Comparison of ENCODE assay signal across 8 mouse cellular contexts in the genomic region with DNA sequence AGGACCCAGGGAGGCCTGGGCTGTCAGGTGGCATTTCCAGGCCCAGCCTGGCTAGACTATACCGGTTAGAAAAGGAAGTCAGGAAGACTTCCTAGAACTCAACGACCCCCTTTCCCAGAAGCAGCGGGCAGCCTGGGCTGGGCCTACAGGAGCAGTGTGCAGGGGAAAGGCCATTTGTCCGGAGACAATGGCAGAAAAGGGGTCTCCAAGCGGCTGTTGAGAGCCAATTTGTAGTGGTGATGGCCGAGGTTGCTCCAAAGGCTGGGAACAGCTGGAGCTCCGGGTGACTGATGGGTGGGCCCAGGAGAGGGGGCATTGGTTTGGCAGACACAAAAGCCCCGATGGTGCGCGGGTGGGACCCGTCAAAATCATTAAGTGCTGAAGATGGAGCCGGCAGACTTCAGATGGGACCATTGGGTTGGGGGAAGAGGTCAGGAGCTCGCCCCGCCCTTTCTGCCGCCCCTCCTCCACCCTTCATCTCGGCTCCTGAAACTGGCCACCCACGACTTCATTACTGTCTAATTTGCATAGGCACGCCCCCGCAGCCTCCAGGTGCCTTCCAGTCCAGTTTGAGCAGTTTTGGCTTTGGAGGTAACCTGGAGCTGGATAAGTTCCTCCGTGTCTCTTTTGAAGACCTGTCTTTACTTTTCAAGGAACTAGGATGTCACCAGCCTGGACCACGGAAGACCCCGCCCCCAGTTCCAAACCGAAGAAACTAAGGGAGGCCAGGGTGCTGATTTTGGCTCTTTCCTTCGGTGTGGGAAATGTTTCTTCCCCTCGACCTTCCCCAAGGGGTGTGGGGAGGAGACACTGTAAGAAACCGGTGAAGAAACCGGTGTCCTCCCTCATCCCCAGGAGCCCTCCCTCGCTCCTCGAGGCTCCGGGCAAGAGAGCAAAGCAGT. TPM values are rescaled to one million over a fixed set of nuclear protein-coding genes. Genes with fewer than 3 reads are reported as not detected.
A peak's percentile ranks its signal among the peaks of the same experiment; 100 is the strongest.
DNase-seq lines count a peak whose midpoint lies in the region; ATAC-seq lines count a peak whose summit lies in the region.

No protein-coding gene starts in this region.

- no peaks in the 10 kb centered on the region for H3K36me3 ChIP-seq in heart, embryonic 13.5 days
- H3K36me3 ChIP-seq in embryonic facial prominence, embryonic 12.5 days = no peaks in the 10 kb centered on the region
- H3K36me3 ChIP-seq in kidney, embryonic 14.5 days (ENCODE audit: control insufficient read depth, insufficient read depth, low read length) = no peaks in the 10 kb centered on the region

- H3K4me1 ChIP-seq in heart, embryonic 13.5 days = peaks cover 17% of the 10 kb centered on the region
- peaks cover 32% of the 10 kb centered on the region for H3K4me1 ChIP-seq in embryonic facial prominence, embryonic 12.5 days
- peaks cover 27% of the 10 kb centered on the region for H3K4me1 ChIP-seq in kidney, embryonic 14.5 days (ENCODE audit: control insufficient read depth, insufficient read depth, low read length)

- peak overlapping the region; percentile 83 for H3K4me2 ChIP-seq in heart, embryonic 13.5 days
- H3K4me2 ChIP-seq in embryonic facial prominence, embryonic 12.5 days (replicated peaks) = peak overlapping the region; percentile 85
- H3K4me2 ChIP-seq in kidney, embryonic 14.5 days (replicated peaks; ENCODE audit: low read depth, low read length) = peak overlapping the region; percentile 84

- H3K27me3 ChIP-seq in heart, embryonic 13.5 days (replicated peaks) = peaks cover 86% of the 10 kb centered on the region
- peaks cover 77% of the 10 kb centered on the region for H3K27me3 ChIP-seq in embryonic facial prominence, embryonic 12.5 days
- peaks cover 41% of the 10 kb centered on the region for H3K27me3 ChIP-seq in kidney, embryonic 14.5 days (ENCODE audit: control insufficient read depth, insufficient read depth, low read length)

- H3K27ac ChIP-seq in heart, embryonic 13.5 days (replicated peaks) = no peak overlapping the region
- no peak overlapping the region for H3K27ac ChIP-seq in embryonic facial prominence, embryonic 12.5 days
- H3K27ac ChIP-seq in kidney, embryonic 14.5 days (ENCODE audit: low read depth, low read length) = peak overlapping the region; percentile 78; the same call in 1 of the 2 replicates

- H3K9ac ChIP-seq in heart, embryonic 13.5 days = peak overlapping the region; percentile 74
- peak overlapping the region; percentile 37 for H3K9ac ChIP-seq in embryonic facial prominence, embryonic 12.5 days
- peak overlapping the region; percentile 51; the same call in 1 of the 2 replicates for H3K9ac ChIP-seq in kidney, embryonic 14.5 days (ENCODE audit: low read depth, low read length)

- DNase-seq in heart, adult 18-20 months = no peak
- peak; percentile 44 for DNase-seq in neural tube, embryonic 10.5 days (ENCODE audit: extremely low spot score, low spot score)
- DNase-seq in c-Kit-positive CD71-positive TER-119-positive erythroid progenitor cells, embryonic 14.5 days (ENCODE audit: low spot score) = no peak
- no peak for DNase-seq in adrenal gland, postnatal 36 days
- no peak for DNase-seq in urinary bladder, postnatal 10 days (ENCODE audit: low spot score)

- H3K9me3 ChIP-seq in heart, embryonic 13.5 days = peaks cover 4% of the 10 kb centered on the region; the same call in 1 of the 2 replicates
- H3K9me3 ChIP-seq in embryonic facial prominence, embryonic 12.5 days = no peaks in the 10 kb centered on the region
- no peaks in the 10 kb centered on the region for H3K9me3 ChIP-seq in kidney, embryonic 14.5 days (ENCODE audit: control insufficient read depth, low read length)

- ATAC-seq in heart, embryonic 13.5 days (ENCODE audit: extremely low read depth, insufficient number of reproducible peaks, low FRiP score, low TSS enrichment) = no peak
- ATAC-seq in embryonic facial prominence, embryonic 12.5 days (ENCODE audit: insufficient number of reproducible peaks, insufficient read depth, low FRiP score, low TSS enrichment) = no peak
- peak; percentile 41 for ATAC-seq in kidney, embryonic 14.5 days (ENCODE audit: low FRiP score, low TSS enrichment)

- 4% methylated on average over 30 of the region's 30 CpGs for WGBS in heart, embryonic 13.5 days
- 2% methylated on average over 30 of the region's 30 CpGs for WGBS in embryonic facial prominence, embryonic 12.5 days
- WGBS in kidney, embryonic 14.5 days = 3% methylated on average over 30 of the region's 30 CpGs

- H3K4me3 ChIP-seq in heart, embryonic 13.5 days = peak overlapping the region; percentile 54
- H3K4me3 ChIP-seq in embryonic facial prominence, embryonic 12.5 days = peak overlapping the region; percentile 39
- H3K4me3 ChIP-seq in kidney, embryonic 14.5 days (ENCODE audit: low read length) = peak overlapping the region; percentile 42

RNA-seq across cellular contexts. Expression of a gene that starts 36.3 kb away (rescaled TPM):
- polyA plus RNA-seq in heart, embryonic 13.5 days (2015; fragmentation: Nextera tagmentation; extraction: Ambion mirVana) = not detected in 2 replicates
- not detected for total RNA-seq in heart, adult 18-20 months (2021)
- polyA plus RNA-seq in embryonic facial prominence, embryonic 12.5 days (2016; fragmentation: Nextera tagmentation; extraction: Ambion mirVana) = 0.55 and 0.95 TPM in 2 replicates
- 43.3 and 55.9 TPM in 2 replicates for polyA plus RNA-seq in kidney, embryonic 14.5 days (2014; fragmentation: Nextera tagmentation; extraction: Ambion mirVana)
- total RNA-seq in adrenal gland, postnatal 36 days (2021) = not detected

Comparison
In these comparisons a context has a peak if more than half of its experiments do, and no peak if none do; other contexts are left out.
1. RNA of a gene that starts 36.3 kb away (polyA plus RNA-seq): 43.3 to 55.9 TPM in kidney, embryonic 14.5 days; 0.55 to 0.95 TPM in embryonic facial prominence, embryonic 12.5 days and not detected in heart, embryonic 13.5 days; every median in the first group is over 10 times any median in the second.
2. Peak in every context shown above with its lines, with median percentiles within 50 percentile points of each other: H3K4me2 ChIP-seq, H3K4me3 ChIP-seq and H3K9ac ChIP-seq.